In the genomic region with DNA sequence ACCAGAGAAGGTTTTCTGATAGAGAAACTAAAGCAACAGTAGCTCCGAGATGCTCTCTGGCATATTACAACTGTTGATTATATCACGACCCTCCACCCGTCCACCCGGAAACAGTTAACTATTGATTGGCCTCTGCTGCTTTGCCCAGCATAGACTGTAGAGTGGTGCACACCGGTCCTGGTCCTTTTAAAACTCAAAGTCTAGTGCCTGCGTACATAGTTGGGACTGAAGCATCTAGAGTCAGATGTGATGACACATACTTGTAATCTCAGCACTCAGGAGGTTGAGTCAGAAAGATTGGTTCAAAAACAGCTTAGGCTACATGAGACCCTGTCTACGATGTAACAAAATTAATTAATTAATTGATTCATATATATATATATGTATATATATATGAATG, we compare ENCODE assay signal across 8 mouse cellular contexts. TPM values are rescaled to one million over a fixed set of nuclear protein-coding genes. Genes with fewer than 3 reads are reported as not detected.
DNase-seq lines count a peak whose midpoint lies in the region; ATAC-seq and TF ChIP-seq lines count a peak whose summit lies in the region.

No protein-coding gene starts in this region.

- H3K27me3 ChIP-seq in testis, adult 2 months (ENCODE audit: control insufficient read depth, insufficient read depth, low read length) = no peaks in the 10 kb centered on the region
- no peaks in the 10 kb centered on the region for H3K27me3 ChIP-seq in liver, adult 2 months (ENCODE audit: control insufficient read depth, insufficient read depth, low read length)
- no peaks in the 10 kb centered on the region for H3K27me3 ChIP-seq in stomach, postnatal 0 days (ENCODE audit: control insufficient read depth, insufficient read depth, low read length)

- ATAC-seq in stomach, postnatal 0 days (ENCODE audit: low FRiP score, low TSS enrichment) = peak; percentile 11; the same call in 1 of the 2 replicates

- no peak for TF ChIP-seq CTCF in testis, adult 2 months (IDR thresholded peaks at IDR 0.05; ENCODE audit: control insufficient read depth, insufficient read depth, insufficient replicate concordance, low read depth, low read length)
- TF ChIP-seq CTCF in liver, adult 2 months (IDR thresholded peaks at IDR 0.05; ENCODE audit: low read depth, low read length) = no peak
- TF ChIP-seq CTCF in stomach, postnatal 0 days (IDR thresholded peaks at IDR 0.05; ENCODE audit: low read depth) = no peak

- TF ChIP-seq POLR2A in testis, adult 2 months (IDR thresholded peaks at IDR 0.05; ENCODE audit: control insufficient read depth, low read depth, low read length) = no peak
- TF ChIP-seq POLR2A in liver, adult 2 months (IDR thresholded peaks at IDR 0.05; ENCODE audit: extremely low read depth, insufficient read depth, low read length) = no peak

- H3K4me1 ChIP-seq in testis, adult 2 months (ENCODE audit: control insufficient read depth, insufficient read depth, low read length) = peaks cover 5% of the 10 kb centered on the region
- H3K4me1 ChIP-seq in liver, adult 2 months (ENCODE audit: control insufficient read depth, insufficient read depth, low read length) = peaks cover 9% of the 10 kb centered on the region
- H3K4me1 ChIP-seq in stomach, postnatal 0 days (replicated peaks; ENCODE audit: control insufficient read depth, insufficient read depth) = peaks cover 3% of the 10 kb centered on the region; the same call in 1 of the 2 replicates

- peak; percentile 13 for DNase-seq in adrenal gland, postnatal 10 days
- no peak for DNase-seq in adrenal gland, postnatal 25 days
- DNase-seq in testis, postnatal 10 days (ENCODE audit: low spot score) = no peak
- DNase-seq in liver, adult 2 months (ENCODE audit: extremely low read depth, low read depth, low spot score) = no peak
- no peak for DNase-seq in stomach, postnatal 0 days (ENCODE audit: low spot score)
- DNase-seq in frontal cortex, postnatal 14 days (ENCODE audit: low spot score in 2 of 2) = no peak
- no peak for DNase-seq in right cerebral cortex, postnatal 4 days

- peak overlapping the region; percentile 85; the same call in 1 of the 2 replicates for H3K9ac ChIP-seq in liver, adult 2 months (ENCODE audit: low read depth, low read length)
- H3K9ac ChIP-seq in stomach, postnatal 0 days (ENCODE audit: low read length) = peak overlapping the region; percentile 80

- peak overlapping the region; percentile 82 for H3K27ac ChIP-seq in testis, adult 2 months (ENCODE audit: control insufficient read depth, insufficient read depth, low read depth, low read length)
- peak overlapping the region; percentile 80; the same call in 1 of the 2 replicates for H3K27ac ChIP-seq in liver, adult 2 months (replicated peaks; ENCODE audit: insufficient read depth, low read depth, low read length)
- peak overlapping the region; percentile 94 for H3K27ac ChIP-seq in stomach, postnatal 0 days (replicated peaks)

- H3K36me3 ChIP-seq in testis, adult 2 months (ENCODE audit: control insufficient read depth, insufficient read depth, low read length) = no peaks in the 10 kb centered on the region; the same call in 1 of the 2 replicates
- H3K36me3 ChIP-seq in liver, adult 2 months (ENCODE audit: control insufficient read depth, insufficient read depth, low read length) = peaks cover 10% of the 10 kb centered on the region
- 0 out of 2 replicates have a peak, but pooled peaks cover 2% of the 10 kb centered on the region for H3K36me3 ChIP-seq in stomach, postnatal 0 days (ENCODE audit: control insufficient read depth, insufficient read depth, low read length)

- peak overlapping the region; percentile 80 for H3K4me2 ChIP-seq in stomach, postnatal 0 days (replicated peaks; ENCODE audit: low read depth)

- peak overlapping the region; percentile 92 for H3K4me3 ChIP-seq in testis, adult 2 months (ENCODE audit: control insufficient read depth, low read depth, low read length)
- peak overlapping the region; percentile 94 for H3K4me3 ChIP-seq in liver, adult 2 months (ENCODE audit: insufficient read depth, low read depth, low read length)
- H3K4me3 ChIP-seq in stomach, postnatal 0 days (ENCODE audit: low read depth, low read length) = peak overlapping the region; percentile 78

- H3K79me2 ChIP-seq in liver, adult 2 months (ENCODE audit: control insufficient read depth, insufficient read depth, low read length) = peaks cover 16% of the 10 kb centered on the region; the same call in 1 of the 2 replicates

- no peak for TF ChIP-seq EP300 in stomach, postnatal 0 days (optimal IDR thresholded peaks at IDR 0.05)

- WGBS in liver, adult 2 months = 8% methylated on average over 7 of the region's 7 CpGs
- 16% methylated on average over 7 of the region's 7 CpGs for WGBS in stomach, postnatal 0 days

- no peaks in the 10 kb centered on the region for H3K9me3 ChIP-seq in stomach, postnatal 0 days (ENCODE audit: control insufficient read depth, low read length)

RNA-seq across cellular contexts. Expression of gene Ascc2, which starts 0.7 kb away (rescaled TPM):
- total RNA-seq in adrenal gland, postnatal 10 days (2021) = 10 to 100 TPM; 26.7 to 27.6 TPM
- 47.8 and 48.2 TPM in 2 replicates for total RNA-seq in adrenal gland, postnatal 25 days (2021)
- polyA plus RNA-seq in testis, adult 2 months (2012; rRNA removed) = 54.5 and 57.4 TPM in 2 replicates
- total RNA-seq in liver, adult 2 months (2014; rRNA removed) = 8.5 and 12.4 TPM in 2 replicates
- 9.7 and 9.9 TPM in 2 replicates for polyA plus RNA-seq in liver, adult 2 months (2012; rRNA removed)
- 20.2 and 21.4 TPM in 2 replicates for polyA plus RNA-seq in stomach, postnatal 0 days (2015; fragmentation: Nextera tagmentation; extraction: Ambion mirVana)

RNA-seq across cellular contexts. Expression of gene Gm11032, which starts 18.4 kb away (rescaled TPM):
- not detected for total RNA-seq in adrenal gland, postnatal 10 days (2021)
- not detected in 2 replicates for total RNA-seq in adrenal gland, postnatal 25 days (2021)
- polyA plus RNA-seq in testis, adult 2 months (2012; rRNA removed) = not detected in 2 replicates
- not detected in 2 replicates for total RNA-seq in liver, adult 2 months (2014; rRNA removed)
- polyA plus RNA-seq in liver, adult 2 months (2012; rRNA removed) = not detected in 2 replicates
- not detected in 2 replicates for polyA plus RNA-seq in stomach, postnatal 0 days (2015; fragmentation: Nextera tagmentation; extraction: Ambion mirVana)

RNA-seq across cellular contexts. Expression of gene Mtmr3, which starts 43.6 kb away (rescaled TPM):
- total RNA-seq in adrenal gland, postnatal 10 days (2021) = 10 to 100 TPM; 46.9 to 56.3 TPM
- 60.1 and 68.0 TPM in 2 replicates for total RNA-seq in adrenal gland, postnatal 25 days (2021)
- 21.7 and 23.4 TPM in 2 replicates for polyA plus RNA-seq in testis, adult 2 months (2012; rRNA removed)
- 19.4 and 22.9 TPM in 2 replicates for total RNA-seq in liver, adult 2 months (2014; rRNA removed)
- 10.0 and 12.4 TPM in 2 replicates for polyA plus RNA-seq in liver, adult 2 months (2012; rRNA removed)
- polyA plus RNA-seq in stomach, postnatal 0 days (2015; fragmentation: Nextera tagmentation; extraction: Ambion mirVana) = 11.7 and 13.4 TPM in 2 replicates
